Mouse (Mus musculus): ENCODE measurements around the gene Samd4. TPM values are rescaled to one million over a fixed set of nuclear protein-coding genes. Genes with fewer than 3 reads are reported as not detected.

Samd4 gene
- polyA plus RNA-seq, 2 experiments from 2014 or later, result 0.07 TPM; not detected in 1

DNA sequence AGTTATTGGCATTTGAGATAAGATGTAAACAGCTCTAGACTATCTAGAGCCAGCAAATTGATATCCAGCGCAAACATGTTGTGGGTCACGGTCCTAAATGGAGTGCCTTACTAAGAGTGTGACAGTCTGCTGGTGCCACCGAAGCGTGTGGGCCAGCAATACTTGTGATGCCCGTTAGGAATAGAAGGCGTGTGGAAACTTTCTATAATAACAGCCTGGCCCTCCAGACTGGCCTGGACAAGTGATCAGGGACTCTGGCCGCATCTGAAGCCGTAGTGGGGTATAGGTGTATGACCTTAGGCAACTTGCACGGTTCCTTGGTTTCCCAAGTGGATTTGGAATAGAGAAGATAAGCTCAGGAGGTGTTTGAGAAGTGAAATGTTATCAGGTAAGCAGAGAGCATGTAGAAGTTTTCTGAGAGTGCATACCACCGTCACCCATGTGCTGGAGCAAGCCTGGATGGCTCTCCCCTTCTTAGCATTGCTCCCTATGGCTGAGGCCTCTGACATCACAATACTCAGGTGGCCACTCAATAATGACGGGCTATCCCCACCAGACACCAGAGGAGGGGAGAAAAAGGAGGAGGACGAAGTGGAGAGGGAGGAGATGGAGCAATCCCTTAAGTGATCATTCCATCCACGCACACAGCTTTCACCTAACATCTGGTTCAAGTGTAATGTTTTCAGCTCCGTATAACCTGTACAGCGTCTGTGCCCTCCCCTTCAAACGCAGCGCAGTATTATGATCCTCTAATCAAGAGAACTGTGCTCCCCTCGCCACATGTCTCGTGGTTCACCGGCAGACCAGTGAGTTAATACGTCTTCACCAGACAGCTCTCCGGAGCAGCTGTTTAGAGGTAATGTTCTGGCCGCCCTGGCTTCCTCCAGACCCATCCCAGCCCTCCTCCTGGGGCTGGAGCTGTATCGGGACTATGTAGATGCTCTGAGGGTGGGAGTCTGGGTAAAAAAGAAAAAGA lies 118.4 kb downstream of the Samd4 start:
- no peak for ATAC-seq

DNA sequence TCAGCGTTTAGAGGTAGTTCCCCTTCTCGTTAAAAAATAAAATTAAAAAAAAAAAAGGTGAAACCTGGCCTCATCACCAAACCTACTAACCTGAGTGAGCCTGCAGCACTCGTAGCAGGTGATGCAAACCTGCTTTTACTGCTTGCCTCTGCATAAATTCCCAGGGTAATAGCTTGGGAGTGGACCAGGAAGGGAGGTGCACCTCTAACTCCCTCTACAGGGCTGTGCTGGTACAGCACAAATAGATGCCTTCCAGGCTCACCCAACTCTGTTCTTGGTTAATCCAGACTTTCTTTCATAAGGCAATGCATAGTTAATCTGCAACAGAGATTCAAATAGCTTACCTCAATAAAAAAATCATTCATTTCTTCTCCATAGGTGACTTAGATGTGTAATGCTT lies 121.5 kb downstream of the Samd4 start:
- no peak for ATAC-seq

DNA sequence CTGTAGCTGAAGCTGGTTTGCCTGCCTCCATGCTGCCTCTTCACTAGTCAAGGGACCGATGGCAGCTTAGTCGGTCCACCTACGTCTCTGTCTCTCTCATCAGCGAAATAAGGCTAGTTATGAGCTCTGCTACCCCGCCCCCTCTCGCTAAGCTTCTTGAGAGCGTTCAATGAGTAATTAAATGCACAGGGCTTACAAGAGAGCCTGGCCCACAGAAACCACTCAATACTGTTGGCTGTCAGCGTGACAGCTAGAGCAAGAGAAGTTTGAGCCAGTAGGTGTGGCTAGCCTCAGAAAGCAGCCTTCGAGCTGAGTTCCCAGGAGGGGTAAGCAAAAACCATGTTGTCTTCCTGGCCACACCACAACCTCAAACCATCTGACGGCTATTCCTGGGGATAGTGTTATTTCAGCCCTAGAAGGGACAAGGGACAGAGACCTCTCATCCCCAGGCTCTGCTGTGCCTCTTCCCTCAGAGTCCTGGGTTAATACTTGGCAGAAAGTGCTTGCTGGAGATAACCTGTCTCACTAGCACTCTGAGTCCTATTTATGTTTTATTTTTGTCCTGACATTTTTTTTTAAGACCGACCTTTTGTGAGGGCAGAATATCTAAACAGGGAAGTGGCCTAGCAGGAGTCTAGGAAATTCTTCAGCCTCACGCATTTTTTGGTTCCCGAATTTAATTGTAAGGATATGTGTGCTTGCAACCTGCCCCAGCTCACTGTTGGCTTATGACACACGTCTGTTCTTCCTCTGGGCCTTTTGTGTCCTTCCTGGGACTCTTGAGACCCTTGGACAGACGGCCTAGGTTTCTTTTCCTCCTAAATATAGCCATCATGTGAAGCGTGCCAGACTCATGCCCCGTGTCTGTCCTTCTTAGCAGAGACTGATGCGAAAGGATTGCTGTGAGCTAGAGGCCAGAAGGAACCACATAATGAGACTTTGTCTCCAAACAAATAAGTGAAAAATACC lies 128.8 kb downstream of the Samd4 start:
- ATAC-seq, result no peak

DNA sequence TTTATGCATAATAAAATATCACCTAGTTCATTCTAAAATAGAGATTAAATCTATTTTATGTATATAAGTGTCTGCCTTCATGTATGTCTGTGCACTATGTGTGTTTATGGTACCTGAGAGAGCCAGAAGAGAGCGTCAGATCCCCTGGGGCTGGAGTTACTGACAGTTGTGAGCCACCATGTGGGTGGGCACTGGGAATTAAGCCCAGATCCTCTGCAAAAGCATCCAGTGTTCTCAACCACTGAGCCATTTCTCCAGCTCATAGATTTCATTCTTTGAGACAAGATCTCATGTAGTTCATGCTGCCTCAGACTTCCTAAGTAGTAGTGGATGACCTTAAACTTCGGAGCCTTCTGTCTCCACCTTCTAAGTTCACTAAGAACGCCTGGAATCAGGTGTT lies 133.0 kb downstream of the Samd4 start:
- no peak for ATAC-seq

DNA sequence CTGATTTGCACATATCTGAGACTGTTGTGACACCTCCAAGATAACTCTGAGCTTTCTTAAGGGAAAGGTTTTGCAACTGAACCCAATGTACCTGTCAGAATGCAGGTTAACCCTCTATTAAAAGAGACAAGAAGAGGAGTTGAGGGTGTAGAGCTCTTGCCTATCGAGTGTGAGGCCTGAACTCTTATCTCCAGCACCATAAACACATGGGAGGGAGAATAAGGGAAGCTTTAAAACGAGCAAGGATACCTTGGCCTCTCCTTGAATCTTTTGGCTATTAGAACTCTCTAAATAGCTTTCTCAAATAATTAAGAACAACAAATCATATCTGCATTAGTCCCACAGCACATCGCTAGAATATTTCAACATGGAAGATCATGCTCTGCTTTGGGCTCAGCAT lies 135.0 kb downstream of the Samd4 start:
- ATAC-seq, result no peak

DNA sequence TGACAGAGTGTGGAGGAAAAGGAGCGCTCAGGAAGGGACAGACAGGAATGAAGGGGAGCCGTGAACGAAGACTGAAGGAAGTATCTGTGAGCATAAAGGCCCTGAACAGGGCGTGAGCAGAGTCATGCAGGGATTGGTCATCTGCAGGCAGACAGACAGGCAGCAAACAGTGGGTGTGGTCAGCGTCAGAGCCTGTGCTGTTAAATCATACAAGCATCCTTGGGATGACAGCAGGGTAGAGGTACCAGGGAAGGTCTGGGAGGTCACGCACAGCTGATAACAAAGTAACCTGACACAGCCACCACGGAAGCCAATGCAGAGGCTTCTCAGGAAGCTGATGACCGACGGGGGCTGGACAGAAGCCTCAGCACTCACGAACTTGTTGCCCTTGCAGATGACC lies 138.2 kb downstream of the Samd4 start:
- no peak for ATAC-seq

DNA sequence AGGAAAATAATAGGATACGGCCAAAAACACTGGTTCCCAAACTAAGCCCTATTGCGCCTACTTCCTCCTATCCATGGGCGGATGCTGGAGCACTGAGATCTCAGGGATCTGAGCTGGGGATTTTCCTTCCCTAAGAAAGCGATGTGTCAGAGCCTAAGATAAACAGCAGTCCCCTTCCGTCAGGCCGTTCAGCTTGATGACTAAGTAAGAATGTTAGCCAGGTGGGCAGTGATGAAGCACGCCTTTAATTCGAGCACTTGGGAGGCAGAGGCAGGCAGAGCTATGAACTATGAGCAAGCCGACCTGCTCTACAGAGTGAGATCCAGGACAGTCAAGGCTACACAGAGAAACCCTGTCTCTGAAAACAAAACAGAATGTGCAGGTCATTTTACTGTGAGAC lies 140.9 kb downstream of the Samd4 start:
- ATAC-seq, result no peak

DNA sequence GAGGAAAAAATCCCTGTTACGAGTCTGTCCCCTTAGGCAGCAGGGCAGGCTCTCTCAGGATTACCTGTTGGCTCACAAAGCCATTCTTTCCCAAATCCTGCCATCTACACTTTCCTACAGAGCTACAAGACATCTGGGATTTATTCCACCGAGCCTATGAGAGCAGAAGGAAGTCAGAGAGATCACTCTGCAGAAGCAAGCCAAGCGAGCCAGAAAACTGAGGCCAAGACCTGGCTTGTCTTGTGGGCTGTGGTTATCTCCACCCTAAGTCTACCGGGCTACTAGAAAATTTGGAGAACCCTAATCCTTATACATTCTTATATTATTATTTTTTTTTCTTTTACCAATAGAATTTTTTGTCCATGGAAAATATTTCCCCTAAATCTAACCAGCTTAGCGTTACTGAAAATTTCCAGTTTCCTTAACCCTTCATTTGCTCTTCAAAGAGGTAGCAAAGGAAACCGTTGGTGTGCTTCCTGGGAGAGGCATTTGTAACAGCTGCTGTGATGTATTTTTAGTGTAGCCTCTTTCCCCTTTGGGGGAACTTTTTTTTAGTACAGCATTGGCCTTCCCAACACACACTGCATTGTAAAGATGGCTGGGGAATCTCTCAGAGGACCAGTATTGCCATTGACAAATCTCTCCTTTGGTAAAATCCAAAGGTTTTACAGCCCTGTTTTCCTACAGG lies 144.9 kb downstream of the Samd4 start:
- no peak for ATAC-seq

DNA sequence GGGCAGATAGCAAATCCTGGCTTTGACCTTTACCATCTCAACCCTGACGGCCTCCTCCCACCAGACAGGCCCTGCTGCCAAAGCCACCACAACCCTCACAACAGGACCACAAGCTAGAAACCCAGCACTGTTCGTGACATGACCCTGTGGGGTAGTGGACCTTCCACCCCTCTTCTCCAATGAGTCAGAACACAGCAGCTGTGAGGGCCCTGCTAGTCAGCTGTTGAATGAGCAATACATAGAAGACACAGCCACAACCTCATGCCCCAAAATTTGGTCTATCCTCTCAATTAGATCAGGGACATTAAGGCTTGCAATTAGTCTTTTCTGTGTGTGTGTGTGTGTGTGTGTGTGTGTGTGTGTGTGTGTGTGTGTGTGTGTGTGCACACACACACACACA lies 148.9 kb downstream of the Samd4 start:
- ATAC-seq, result no peak

DNA sequence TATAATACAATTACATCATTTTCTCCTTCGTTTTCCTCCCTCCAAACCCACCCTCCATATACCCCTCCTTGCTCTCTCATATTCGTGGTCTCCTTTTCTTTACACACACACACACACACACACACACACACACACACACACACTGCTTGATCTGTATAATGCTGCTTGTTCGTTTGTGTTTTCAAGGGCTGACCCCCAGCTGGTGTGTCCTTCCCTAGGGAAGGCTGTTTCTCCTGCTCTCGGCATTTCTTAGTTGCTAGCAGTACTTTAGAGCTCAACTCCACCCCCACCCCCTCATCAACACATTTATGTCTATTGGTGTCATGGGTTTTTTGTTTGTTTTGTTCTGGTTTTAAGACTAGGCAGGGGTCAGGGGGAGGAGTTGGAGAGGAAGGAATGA lies 149.5 kb downstream of the Samd4 start:
- ATAC-seq, result no peak

DNA sequence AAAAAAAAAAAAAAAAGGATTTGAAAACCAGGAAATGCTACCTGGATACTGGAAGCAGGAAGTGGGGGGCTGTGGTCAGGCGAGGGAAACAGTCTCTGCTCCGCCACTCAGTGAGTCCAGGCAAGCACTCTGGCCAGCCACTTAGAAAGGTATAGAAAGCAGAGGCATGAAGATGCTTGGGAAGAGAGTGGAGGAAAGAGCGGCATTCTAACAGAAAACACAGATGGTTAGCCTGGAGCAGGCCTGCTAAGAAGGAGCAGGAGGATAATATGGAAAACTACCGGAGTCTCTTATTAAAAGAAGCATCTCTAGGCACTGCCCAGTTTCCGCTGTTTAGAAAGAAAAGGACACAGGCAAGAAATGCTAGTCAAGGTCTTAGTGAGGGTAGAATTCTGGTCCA lies 150.8 kb downstream of the Samd4 start:
- no peak for ATAC-seq

DNA sequence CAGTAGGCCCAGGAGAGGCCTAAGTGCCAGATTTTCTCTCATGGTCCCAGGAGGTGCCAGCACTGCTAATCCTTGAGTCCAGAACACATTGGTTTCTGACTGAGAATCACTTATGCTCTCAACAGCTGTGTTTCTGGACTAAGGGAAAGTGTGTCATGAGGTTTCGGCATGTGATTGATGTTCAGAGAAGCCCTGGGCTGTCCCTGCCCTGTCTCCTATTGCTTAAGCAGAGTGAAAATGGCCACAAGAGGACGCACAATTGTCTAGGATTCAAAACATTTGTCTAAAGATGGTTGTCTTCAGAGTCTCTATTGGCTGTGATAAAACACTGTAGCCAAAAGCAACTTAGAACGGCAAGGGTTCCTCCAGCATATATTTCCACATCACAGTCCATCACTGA lies 159.0 kb downstream of the Samd4 start:
- ATAC-seq, result no peak

DNA sequence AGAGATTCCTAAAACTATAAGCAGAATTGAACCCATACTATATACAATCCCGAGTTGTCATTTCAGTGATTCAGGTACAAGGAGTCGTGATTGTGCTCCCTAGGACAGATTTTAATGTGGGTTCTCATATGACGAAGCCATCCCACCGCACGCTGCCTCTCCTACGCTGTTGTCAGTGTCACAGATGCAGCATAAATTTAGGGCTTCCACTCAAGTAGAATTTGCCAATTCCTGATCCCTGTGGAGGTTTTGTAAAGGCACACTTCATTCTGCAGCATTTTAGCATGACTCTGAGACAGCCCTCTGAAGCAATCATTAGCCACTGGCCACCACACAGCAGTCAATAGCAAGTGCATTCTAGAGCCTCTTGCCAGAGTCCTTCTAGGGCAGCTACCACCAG lies 166.4 kb downstream of the Samd4 start:
- no peak for ATAC-seq

DNA sequence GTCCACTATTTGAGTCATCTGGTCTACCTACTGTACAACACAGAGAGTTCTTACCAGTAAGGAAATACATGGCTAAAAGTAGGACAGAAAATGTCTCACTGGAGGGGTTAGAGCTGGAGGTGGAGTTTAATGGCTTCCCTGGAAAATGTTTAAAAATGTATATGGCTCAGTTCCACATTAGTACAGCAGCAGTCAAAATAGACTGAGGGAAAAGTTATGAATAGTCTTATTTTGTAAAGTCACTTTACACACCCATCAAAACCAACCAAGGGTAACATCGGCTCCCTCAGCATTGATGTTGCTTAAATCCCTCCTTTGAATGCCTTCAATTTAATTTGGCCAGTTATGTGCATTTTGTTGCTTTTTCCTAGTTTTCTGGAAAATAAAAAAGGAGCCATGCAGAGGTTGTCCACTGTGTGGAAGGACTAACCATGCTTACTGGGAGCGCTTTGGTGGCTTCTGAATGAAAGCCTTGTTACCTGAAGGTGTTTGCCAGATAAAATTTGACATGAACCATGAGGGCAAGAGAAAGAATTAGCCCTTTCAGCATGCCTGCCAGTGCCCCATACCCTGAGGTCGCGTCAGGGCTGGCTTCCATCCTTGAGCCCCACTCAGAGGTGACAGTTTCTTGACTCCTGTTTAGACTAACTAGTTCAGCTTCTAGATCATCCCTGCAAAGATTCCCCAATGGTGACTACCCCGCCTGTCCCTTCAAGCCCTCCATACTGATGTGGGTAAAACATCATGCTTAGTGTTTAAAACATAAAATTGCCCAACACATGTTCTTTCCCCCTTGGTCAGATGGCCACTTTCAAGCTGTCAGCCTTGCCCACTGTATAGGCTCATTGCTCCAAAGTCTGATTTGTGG lies 169.3 kb downstream of the Samd4 start:
- ATAC-seq, result no peak

DNA sequence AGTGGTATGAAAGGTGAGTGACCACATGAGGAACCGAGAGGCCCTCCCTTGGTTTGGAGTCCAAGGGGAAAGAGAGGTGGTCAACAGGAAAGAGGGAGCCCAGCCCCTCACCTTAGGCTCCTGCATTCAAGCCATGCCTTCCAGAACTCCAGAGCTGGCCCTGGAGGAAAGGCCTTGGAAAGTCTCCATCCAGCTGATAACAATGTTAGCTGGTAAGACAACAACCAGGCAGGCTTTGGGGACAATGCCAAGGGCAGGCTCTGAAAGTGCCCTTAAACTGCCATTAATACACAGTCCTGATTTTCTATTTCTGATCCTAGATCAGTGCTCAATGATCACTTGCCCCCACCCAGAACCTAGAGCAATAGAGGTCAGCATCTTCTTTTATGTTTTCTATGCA lies 170.4 kb downstream of the Samd4 start:
- no peak for ATAC-seq

DNA sequence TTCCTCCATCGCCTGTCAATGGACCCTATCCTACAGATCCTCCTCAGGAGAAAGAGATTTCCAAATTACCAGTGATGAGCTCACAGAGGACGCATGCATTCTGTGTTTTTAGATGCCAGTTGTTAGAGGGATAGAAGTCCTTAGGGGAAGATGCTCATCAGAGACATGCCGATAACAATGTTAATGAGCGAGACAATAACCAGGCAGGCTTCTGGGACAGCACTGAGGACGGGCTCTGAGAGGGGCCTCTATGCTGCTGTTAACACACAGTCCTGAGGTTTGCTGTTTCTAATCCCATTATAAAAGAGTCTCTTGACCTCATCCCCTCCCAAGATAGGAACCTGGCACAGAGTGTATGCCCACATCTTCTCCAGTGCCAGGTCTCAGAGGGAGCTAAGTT lies 171.2 kb downstream of the Samd4 start:
- ATAC-seq, result no peak

DNA sequence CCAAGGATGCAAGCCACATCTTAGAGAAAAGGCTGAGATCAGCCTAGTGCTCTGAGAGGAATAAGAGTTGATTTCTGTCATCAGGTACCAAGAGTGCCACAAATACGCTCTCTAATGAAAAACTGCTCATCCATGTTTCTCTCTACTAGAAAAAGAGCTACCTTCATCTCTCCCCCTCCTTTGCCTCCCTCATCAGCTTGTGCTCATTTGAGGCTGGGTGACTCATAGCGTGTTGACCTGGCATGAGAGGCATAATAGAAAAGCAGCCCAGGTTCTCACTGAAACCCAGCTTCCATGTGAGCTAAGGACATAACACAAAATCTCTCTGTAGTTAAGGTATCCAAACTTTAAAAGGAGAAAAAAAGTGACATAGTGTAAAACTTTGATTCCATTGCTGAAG lies 176.3 kb downstream of the Samd4 start:
- no peak for ATAC-seq

DNA sequence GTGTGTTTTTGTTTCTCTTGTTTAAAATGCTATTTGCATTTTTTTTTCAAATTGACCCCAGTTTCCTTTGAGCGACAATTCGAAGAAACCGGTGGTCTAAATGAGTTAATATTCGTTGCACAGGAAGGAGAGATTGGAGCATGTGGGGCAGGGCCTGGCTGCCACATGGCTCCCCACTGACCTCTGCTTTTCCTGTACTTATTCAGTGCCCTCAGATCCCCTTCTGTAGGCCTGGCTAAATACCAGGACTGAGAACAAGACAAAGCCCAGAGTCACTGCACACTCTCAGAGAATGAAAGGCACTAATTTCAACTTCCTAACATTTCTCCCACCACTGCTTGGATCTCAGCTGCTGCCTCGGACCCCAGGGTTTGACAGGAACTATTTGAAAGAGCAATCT lies 182.4 kb downstream of the Samd4 start:
- no peak for ATAC-seq

DNA sequence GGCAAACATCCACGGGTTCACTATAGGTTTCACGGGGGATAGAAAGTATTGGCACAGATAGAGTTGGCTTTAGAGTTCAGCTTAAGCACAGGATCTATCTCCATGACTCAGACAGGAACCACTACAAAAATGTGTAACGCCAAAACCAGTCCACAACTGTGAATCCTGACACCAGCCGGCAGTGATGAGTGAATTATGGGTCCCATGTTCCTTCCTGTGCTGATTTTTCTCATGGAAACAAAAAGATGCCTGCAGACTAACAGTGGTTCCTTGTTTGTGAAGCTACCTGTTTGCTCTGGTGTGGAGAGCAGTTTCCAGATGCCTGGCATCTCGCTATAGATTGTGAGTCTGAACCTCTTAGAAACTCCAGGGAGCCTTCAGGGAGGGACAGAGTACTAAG lies 184.2 kb downstream of the Samd4 start:
- ATAC-seq, result no peak

DNA sequence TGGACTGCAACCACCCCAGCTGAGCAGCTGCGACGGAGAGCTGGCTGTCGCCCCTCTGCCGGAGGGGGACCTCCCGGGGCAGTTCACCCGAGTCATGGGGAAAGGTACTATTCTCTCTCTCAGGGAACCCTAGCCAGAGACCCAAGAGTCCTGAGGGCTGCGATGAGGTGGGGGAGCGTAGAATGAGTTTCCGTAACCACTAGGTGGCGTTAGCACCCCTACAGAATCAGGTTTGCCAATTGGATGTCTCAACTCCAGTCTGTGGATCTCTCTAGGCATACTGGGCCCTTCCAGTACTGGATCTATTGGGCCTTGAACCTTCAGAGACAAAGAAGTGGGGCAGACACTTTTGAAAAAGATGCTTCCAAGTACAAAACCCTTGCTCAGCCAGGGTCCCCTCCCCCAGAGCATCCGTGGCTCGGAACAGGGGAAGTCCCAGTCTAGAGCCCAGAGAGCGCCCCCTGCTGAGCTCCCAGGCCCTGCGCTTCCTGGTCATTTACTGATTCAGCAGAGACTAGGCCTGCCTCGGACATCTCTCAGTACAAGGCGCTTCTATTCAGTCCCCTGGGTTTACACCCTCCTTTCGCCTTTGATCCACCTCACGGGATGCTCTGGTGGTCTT lies 191.5 kb downstream of the Samd4 start:
- no peak for ATAC-seq

DNA sequence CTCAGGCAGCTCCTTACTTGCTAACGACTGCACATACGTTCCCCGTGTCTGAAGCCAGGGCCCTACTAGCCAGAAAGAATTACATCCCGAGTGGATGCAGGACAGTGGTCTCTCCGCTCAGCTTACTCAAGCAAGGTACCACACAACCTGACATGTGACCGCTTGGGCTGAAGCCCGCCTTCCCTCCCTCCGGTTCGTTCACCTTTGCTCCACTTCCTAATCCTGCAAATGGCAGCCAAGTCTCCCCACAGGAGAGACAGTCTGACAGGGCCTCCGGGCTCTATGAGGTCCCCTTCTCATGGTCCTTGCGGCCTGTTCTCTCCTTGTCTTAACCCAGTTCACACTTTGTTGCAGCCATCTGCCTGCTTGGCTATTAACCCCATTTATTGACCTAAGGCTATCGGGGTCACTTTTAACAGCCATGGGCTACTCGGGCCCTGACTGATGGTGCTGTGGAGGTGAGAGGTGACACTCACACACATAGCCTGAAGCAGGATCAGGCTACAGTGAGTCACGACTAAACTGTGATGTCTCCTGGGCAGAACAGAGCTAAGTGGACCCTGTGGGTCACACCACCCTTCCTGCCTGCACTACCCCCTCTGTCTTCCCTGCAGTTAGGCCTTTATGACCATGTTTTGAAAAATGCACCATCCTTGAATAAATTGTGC lies 192.5 kb downstream of the Samd4 start:
- no peak for ATAC-seq
